In genomic region chr12:44547721-44548369, GRCm38 (mm10) we compare ENCODE assay signal across 8 mouse cellular contexts.
DNase-seq lines count a peak whose midpoint lies in the region; ATAC-seq and TF ChIP-seq lines count a peak whose summit lies in the region.

No protein-coding gene starts in this region.

- H3K9me3 ChIP-seq in intestine, embryonic 14.5 days (ENCODE audit: control insufficient read depth, low read length) = no peaks in the 10 kb centered on the region
- no peaks in the 10 kb centered on the region for H3K9me3 ChIP-seq in intestine, embryonic 16.5 days (ENCODE audit: control insufficient read depth, low read length)
- H3K9me3 ChIP-seq in forebrain, postnatal 0 days (ENCODE audit: low read length) = no peaks in the 10 kb centered on the region
- H3K9me3 ChIP-seq in intestine, postnatal 0 days (ENCODE audit: control insufficient read depth) = no peaks in the 10 kb centered on the region
- no peaks in the 10 kb centered on the region for H3K9me3 ChIP-seq in midbrain, embryonic 15.5 days

- H3K27me3 ChIP-seq in intestine, embryonic 14.5 days (replicated peaks; ENCODE audit: control insufficient read depth, insufficient read depth, low read length) = no peaks in the 10 kb centered on the region
- H3K27me3 ChIP-seq in intestine, embryonic 16.5 days (replicated peaks; ENCODE audit: control insufficient read depth, insufficient read depth, low read length) = no peaks in the 10 kb centered on the region
- H3K27me3 ChIP-seq in forebrain, postnatal 0 days (ENCODE audit: insufficient read depth, low read length) = no peaks in the 10 kb centered on the region
- H3K27me3 ChIP-seq in intestine, postnatal 0 days (replicated peaks; ENCODE audit: control insufficient read depth, insufficient read depth, low read length) = no peaks in the 10 kb centered on the region
- no peaks in the 10 kb centered on the region for H3K27me3 ChIP-seq in midbrain, embryonic 15.5 days (replicated peaks)

- no peaks in the 10 kb centered on the region for H3K36me3 ChIP-seq in intestine, embryonic 14.5 days (ENCODE audit: control insufficient read depth, insufficient read depth, low read length)
- no peaks in the 10 kb centered on the region for H3K36me3 ChIP-seq in intestine, embryonic 16.5 days (ENCODE audit: control insufficient read depth, insufficient read depth, low read length)
- H3K36me3 ChIP-seq in forebrain, postnatal 0 days (ENCODE audit: insufficient read depth) = peaks cover 16% of the 10 kb centered on the region
- no peaks in the 10 kb centered on the region for H3K36me3 ChIP-seq in intestine, postnatal 0 days (ENCODE audit: control insufficient read depth, insufficient read depth)
- peaks cover 11% of the 10 kb centered on the region; the same call in 1 of the 2 replicates for H3K36me3 ChIP-seq in midbrain, embryonic 15.5 days (replicated peaks)

- ATAC-seq in intestine, embryonic 14.5 days (replicated peaks; ENCODE audit: low FRiP score, low TSS enrichment, low read depth) = no peak
- ATAC-seq in intestine, embryonic 16.5 days = no peak
- peak; percentile 42; the same call in 1 of the 2 replicates for ATAC-seq in forebrain, postnatal 0 days
- ATAC-seq in intestine, postnatal 0 days = no peak
- ATAC-seq in midbrain, embryonic 15.5 days (replicated peaks) = peak; percentile 66; the same call in 1 of the 2 replicates

- H3K9ac ChIP-seq in intestine, embryonic 14.5 days (ENCODE audit: low read length) = no peak overlapping the region
- H3K9ac ChIP-seq in intestine, embryonic 16.5 days (ENCODE audit: low read depth, low read length) = no peak overlapping the region
- H3K9ac ChIP-seq in forebrain, postnatal 0 days = no peak overlapping the region
- no peak overlapping the region for H3K9ac ChIP-seq in intestine, postnatal 0 days (ENCODE audit: low read depth, low read length)
- no peak overlapping the region for H3K9ac ChIP-seq in midbrain, embryonic 15.5 days

- TF ChIP-seq CTCF in forebrain, postnatal 0 days (IDR thresholded peaks at IDR 0.05; ENCODE audit: low read depth) = peak; percentile 84
- TF ChIP-seq CTCF in intestine, postnatal 0 days (IDR thresholded peaks at IDR 0.05; ENCODE audit: low read depth) = peak; percentile 83

- H3K4me2 ChIP-seq in intestine, embryonic 14.5 days (ENCODE audit: low read length) = no peak overlapping the region
- H3K4me2 ChIP-seq in intestine, embryonic 16.5 days (ENCODE audit: low read depth, low read length) = no peak overlapping the region
- no peak overlapping the region for H3K4me2 ChIP-seq in forebrain, postnatal 0 days (ENCODE audit: low read depth)
- no peak overlapping the region for H3K4me2 ChIP-seq in intestine, postnatal 0 days (replicated peaks; ENCODE audit: low read depth)
- no peak overlapping the region for H3K4me2 ChIP-seq in midbrain, embryonic 15.5 days

- no peak overlapping the region for H3K27ac ChIP-seq in intestine, embryonic 14.5 days (ENCODE audit: low read depth)
- no peak overlapping the region for H3K27ac ChIP-seq in intestine, embryonic 16.5 days (ENCODE audit: low read length)
- no peak overlapping the region for H3K27ac ChIP-seq in forebrain, postnatal 0 days (ENCODE audit: low read depth, low read length)
- H3K27ac ChIP-seq in intestine, postnatal 0 days (ENCODE audit: low read depth, low read length) = no peak overlapping the region
- H3K27ac ChIP-seq in midbrain, embryonic 15.5 days = peak overlapping the region; percentile 9; the same call in 1 of the 2 replicates

- H3K4me1 ChIP-seq in intestine, embryonic 14.5 days (replicated peaks; ENCODE audit: control insufficient read depth, insufficient read depth, low read length) = no peaks in the 10 kb centered on the region
- no peaks in the 10 kb centered on the region for H3K4me1 ChIP-seq in intestine, embryonic 16.5 days (ENCODE audit: control insufficient read depth, insufficient read depth, low read length)
- no peaks in the 10 kb centered on the region for H3K4me1 ChIP-seq in forebrain, postnatal 0 days (ENCODE audit: insufficient read depth)
- no peaks in the 10 kb centered on the region for H3K4me1 ChIP-seq in intestine, postnatal 0 days (replicated peaks; ENCODE audit: control insufficient read depth, insufficient read depth, low read length)
- H3K4me1 ChIP-seq in midbrain, embryonic 15.5 days = 0 out of 2 replicates have a peak, but pooled peaks cover 3% of the 10 kb centered on the region

- peak; percentile 89 for DNase-seq in intestine, embryonic 14.5 days (ENCODE audit: low spot score)
- peak; percentile 87 to 92 for DNase-seq in cerebellum, adult 18-20 months
- peak; percentile 87 for DNase-seq in forebrain, postnatal 0 days
- peak; percentile 80 to 83 for DNase-seq in left cerebral cortex, postnatal 25 days (ENCODE audit: low spot score in 2 of 2)
- peak; percentile 17 to 50 for DNase-seq in spleen, postnatal 10 days (ENCODE audit: low spot score in 2 of 2)

- 49% methylated on average over 8 of the region's 8 CpGs for WGBS in intestine, embryonic 14.5 days
- 50% methylated on average over 8 of the region's 8 CpGs for WGBS in intestine, embryonic 16.5 days
- 47% methylated on average over 8 of the region's 8 CpGs for whole genome bisulfite sequencing in forebrain, postnatal 0 days
- WGBS in intestine, postnatal 0 days = 51% methylated on average over 8 of the region's 8 CpGs
- 45% methylated on average over 8 of the region's 8 CpGs for whole genome bisulfite sequencing in midbrain, embryonic 15.5 days

- no peak overlapping the region for H3K4me3 ChIP-seq in intestine, embryonic 14.5 days (ENCODE audit: low read depth, low read length)
- H3K4me3 ChIP-seq in intestine, embryonic 16.5 days (ENCODE audit: low read length) = no peak overlapping the region
- no peak overlapping the region for H3K4me3 ChIP-seq in forebrain, postnatal 0 days (ENCODE audit: low read depth, low read length)
- H3K4me3 ChIP-seq in intestine, postnatal 0 days (ENCODE audit: low read depth, low read length) = no peak overlapping the region
- no peak overlapping the region for H3K4me3 ChIP-seq in midbrain, embryonic 15.5 days

- intact Hi-C loops in left cerebral cortex, postnatal 25 days (cut with DNase I) = loop anchor here (2.0 to 10.0 kb wide), 3 partner anchors 217 to 333 kb away; partner anchors contain the start of gene Dnajb9

Comparison
In these comparisons a context has a peak if more than half of its experiments do, and no peak if none do; other contexts are left out.
1. ATAC-seq: peak in forebrain, postnatal 0 days (single experiment) and midbrain, embryonic 15.5 days (single experiment); none in intestine, embryonic 14.5 days (single experiment), intestine, embryonic 16.5 days (single experiment) and intestine, postnatal 0 days (single experiment).
2. DNase-seq: peak in every context shown above with its lines; median percentile 90 in cerebellum, adult 18-20 months; 89 in intestine, embryonic 14.5 days; 87 in forebrain, postnatal 0 days; 82 in left cerebral cortex, postnatal 25 days; 34 in spleen, postnatal 10 days.